Mouse (Mus musculus) C2C12 (cell line): ENCODE data around the gene Teddm1a. TPM values are rescaled to one million over a fixed set of nuclear protein-coding genes. Genes with fewer than 3 reads are reported as not detected.
"Not testable (repeated sequence)": the region's sequence is repeated elsewhere in the genome, so short reads cannot be mapped to it uniquely, and the experiment has no call there.

Source experiments
- H3K27me3 ChIP-seq: one replicate; pipeline ENCODE4 v1.6.1; 2011; ENCODE audit not compliant: control insufficient read depth, insufficient read depth, insufficient read length
- H3K36me3 ChIP-seq: one replicate; pipeline ENCODE4 v1.6.1; 2011; ENCODE audit not compliant: control insufficient read depth, insufficient read depth
- H3K4me3 ChIP-seq: one replicate; pipeline ENCODE4 v1.5.1; 2011; ENCODE audit warnings: mild to moderate bottlenecking, control low read depth; ENCODE audit not compliant: poor library complexity, insufficient read depth, severe bottlenecking
- H3K79me2 ChIP-seq: one replicate; pipeline ENCODE4 v1.6.1; 2011; ENCODE audit not compliant: control insufficient read depth, insufficient read depth
- H3K79me3 ChIP-seq: one replicate; pipeline ENCODE4 v1.6.1; 2011; ENCODE audit warnings: low read depth, control low read depth
- H3ac ChIP-seq: one replicate; pipeline ENCODE3; 2011; ENCODE audit warnings: low read depth; ENCODE audit not compliant: control insufficient read depth, insufficient read length
- CEBPB ChIP-seq: IDR thresholded peaks from one replicate; pipeline ENCODE4 v1.6.1; 2011; ENCODE audit warnings: low read depth, mild to moderate bottlenecking, control low read depth, moderate library complexity
- CTCF ChIP-seq: IDR thresholded peaks from one replicate; pipeline ENCODE4 v1.5.1; 2011; ENCODE audit not compliant: control insufficient read depth, insufficient read depth, insufficient read length
- FOSL1 ChIP-seq: IDR thresholded peaks from one replicate; pipeline ENCODE4 v1.8.0; 2011; ENCODE audit warnings: mild to moderate bottlenecking, low read length; ENCODE audit not compliant: poor library complexity, insufficient read depth, severe bottlenecking
- MAX ChIP-seq: IDR thresholded peaks from one replicate; pipeline ENCODE4 v1.6.1; 2011; ENCODE audit warnings: mild to moderate bottlenecking, control low read depth
- MYOD1 ChIP-seq: IDR thresholded peaks from one replicate; pipeline ENCODE4 v1.6.1; 2011; ENCODE audit warnings: low read depth; ENCODE audit not compliant: control insufficient read depth, insufficient read length
- MYOG ChIP-seq: IDR thresholded peaks from one replicate; pipeline ENCODE4 v1.6.1; 2011; ENCODE audit not compliant: control insufficient read depth, insufficient read length; ENCODE audit errors: extremely low read depth
- USF1 ChIP-seq: IDR thresholded peaks from one replicate; pipeline ENCODE4 v1.6.1; 2011; ENCODE audit warnings: low read depth, mild to moderate bottlenecking, control low read depth, moderate library complexity
- polyA plus RNA-seq: library from polyadenylated mRNA; unstranded; fragments of >200 nt; fragmentation: generic; extraction: Trizol; gene quantifications from one replicate; pipeline ENCODE4 v1.2.1, GENCODE M21; 2012; ENCODE audit warnings: missing spikeins

Gene Teddm1a
- polyA plus RNA-seq, 1 experiment: not detected

- Histone ChIP-seq H3K4me3 (no peak overlapping the region), H3K79me3 (no peaks in the 10 kb centered on the region), H3K27me3 (no peaks in the 10 kb centered on the region), H3K36me3 (no peaks in the 10 kb centered on the region), H3ac (no peak overlapping the region), H3K79me2 (no peaks in the 10 kb centered on the region)
- TF ChIP-seq CTCF: no peak
- TF ChIP-seq CEBPB: no peak
- TF ChIP-seq FOSL1: no peak
- no peak for TF ChIP-seq MYOG
- no peak for TF ChIP-seq MYOD1
- no peak for TF ChIP-seq MAX
- no peak for TF ChIP-seq USF1
These were observed 35.6 kb upstream of the Teddm1a start for GRCm38 (mm10) chr1:153855946-153856345.

GRCm38 (mm10) chr1:153874045-153874444 lies 17.5 kb upstream of the Teddm1a start, which contains the start of gene Teddm1b:
TSS of gene Teddm1b (plus strand) at chr1:153874345.
- H3K36me3 ChIP-seq: no peaks in the 10 kb centered on the region
- no peaks in the 10 kb centered on the region for H3K79me3 ChIP-seq
- no peak within 1 kb of the TSS for H3ac ChIP-seq
- TF ChIP-seq MAX: no peak
- no peak for TF ChIP-seq USF1
- TF ChIP-seq MYOD1: no peak
- TF ChIP-seq CTCF: no peak
- no peak for TF ChIP-seq MYOG
- TF ChIP-seq FOSL1: no peak
- no peak for TF ChIP-seq CEBPB
- peaks cover 3% of the 10 kb centered on the region for H3K27me3 ChIP-seq
- no peaks in the 10 kb centered on the region for H3K79me2 ChIP-seq
- H3K4me3 ChIP-seq: no peak within 1 kb of the TSS

- H3ac ChIP-seq, H3K27me3 ChIP-seq: not testable (repeated sequence)
These were observed 11.2 kb upstream of the Teddm1a start for GRCm38 (mm10) chr1:153880391-153880790.

GRCm38 (mm10) chr1:153886024-153886633 lies 5.4 kb upstream of the Teddm1a start:
- H3K79me2 ChIP-seq: no peaks in the 10 kb centered on the region
- H3K79me3 ChIP-seq: no peaks in the 10 kb centered on the region
- H3K4me3 ChIP-seq: no peak overlapping the region
- TF ChIP-seq MAX (no peak), FOSL1 (no peak), CEBPB (no peak), USF1 (no peak), MYOD1 (no peak), MYOG (no peak), CTCF (no peak)
- H3K36me3 ChIP-seq: no peaks in the 10 kb centered on the region
- H3ac ChIP-seq: no peak overlapping the region
- H3K27me3 ChIP-seq: peaks cover 20% of the 10 kb centered on the region

More at GRCm38 (mm10) chr1:153880391-153880790, 11.2 kb upstream of the Teddm1a start:
- H3K79me2 ChIP-seq, H3K36me3 ChIP-seq, H3K79me3 ChIP-seq, H3K4me3 ChIP-seq: not testable (repeated sequence)

GRCm38 (mm10) chr1:153890121-153890520 lies 1.4 kb upstream of the Teddm1a start:
- Histone ChIP-seq H3K36me3 (no peaks in the 10 kb centered on the region), H3K79me3 (no peaks in the 10 kb centered on the region), H3K27me3 (peaks cover 27% of the 10 kb centered on the region), H3K79me2 (no peaks in the 10 kb centered on the region), H3K4me3 (no peak overlapping the region), H3ac (no peak overlapping the region)
- no peak for TF ChIP-seq MAX
- TF ChIP-seq CEBPB: no peak
- TF ChIP-seq CTCF: no peak
- TF ChIP-seq FOSL1: no peak
- no peak for TF ChIP-seq USF1
- no peak for TF ChIP-seq MYOG

DNA sequence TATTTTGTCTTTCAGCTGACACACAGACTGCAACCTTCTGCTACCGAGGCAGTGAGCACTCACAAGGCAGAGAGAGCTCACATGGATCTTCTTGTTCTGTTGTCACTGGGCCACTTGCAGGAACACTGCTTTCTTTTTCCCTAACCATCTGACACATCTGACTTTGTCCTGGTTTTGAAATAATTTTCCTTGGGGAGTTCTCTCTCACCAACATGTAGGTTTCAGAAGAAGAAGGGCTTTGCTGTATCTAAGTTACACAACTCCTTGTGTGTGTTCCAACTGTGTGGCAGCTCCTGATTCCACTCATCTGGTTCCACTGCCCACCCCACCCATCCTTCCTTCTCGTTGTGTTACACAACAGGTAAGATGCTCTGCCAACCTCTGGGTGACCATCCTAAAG lies 2.2 kb downstream of the Teddm1a start:
- Histone ChIP-seq H3K79me2 (no peaks in the 10 kb centered on the region), H3K36me3 (no peaks in the 10 kb centered on the region), H3K27me3 (peaks cover 16% of the 10 kb centered on the region), H3K79me3 (no peaks in the 10 kb centered on the region), H3K4me3 (no peak overlapping the region), H3ac (no peak overlapping the region)
- TF ChIP-seq MAX: no peak
- no peak for TF ChIP-seq FOSL1
- TF ChIP-seq MYOD1: no peak
- no peak for TF ChIP-seq USF1
- TF ChIP-seq MYOG: no peak
- TF ChIP-seq CTCF: no peak
- TF ChIP-seq CEBPB: no peak
